Mouse (Mus musculus) liver, embryonic 13.5 days (tissue): Measurements from ENCODE around the gene Ntm. TPM values are rescaled to one million over a fixed set of nuclear protein-coding genes. Genes with fewer than 3 reads are reported as not detected.

Source experiments
- ATAC-seq: fragments of 200-750 bp; cut with Nextera tagmentation; 2 replicates; pipeline ENCODE4 v1.8.0; 2017; ENCODE audit warnings: low read depth, mild to moderate bottlenecking, moderate number of reproducible peaks, moderate library complexity
- DNase-seq: peaks from one replicate; pipeline ENCODE4 v3.0.0; 2022
- H3K27ac ChIP-seq: fragments of 300-500 bp; sonication (generic); 2 replicates; pipeline ENCODE4 v1.5.1; 2015; ENCODE audit warnings: moderate library complexity, mild to moderate bottlenecking, inconsistent platforms
- H3K27me3 ChIP-seq: fragments of 300-500 bp; sonication (generic); 2 replicates; pipeline ENCODE4 v1.6.1; 2015; ENCODE audit warnings: mild to moderate bottlenecking, inconsistent platforms
- H3K36me3 ChIP-seq: fragments of 300-500 bp; sonication (generic); 2 replicates; pipeline ENCODE4 v1.6.1; 2015; ENCODE audit warnings: mild to moderate bottlenecking, inconsistent platforms
- H3K4me1 ChIP-seq: fragments of 300-500 bp; sonication (generic); replicated peaks from 2 replicates; pipeline ENCODE4 v1.6.1; 2015; ENCODE audit warnings: inconsistent platforms
- H3K4me2 ChIP-seq: fragments of 300-500 bp; sonication (generic); 2 replicates; pipeline ENCODE4 v1.6.1; 2015; ENCODE audit warnings: inconsistent platforms, mild to moderate bottlenecking, moderate library complexity
- H3K4me3 ChIP-seq: fragments of 300-500 bp; sonication (generic); replicated peaks from 2 replicates; pipeline ENCODE4 v1.5.1; 2015; ENCODE audit warnings: mild to moderate bottlenecking, inconsistent platforms
- H3K9ac ChIP-seq: fragments of 300-500 bp; sonication (generic); 2 replicates; pipeline ENCODE4 v1.6.1; 2015; ENCODE audit warnings: mild to moderate bottlenecking, inconsistent platforms
- H3K9me3 ChIP-seq: fragments of 300-500 bp; sonication (generic); replicated peaks from 2 replicates; pipeline ENCODE4 v1.6.1; 2016; ENCODE audit warnings: inconsistent platforms
- WGBS: fragments of 180-500 bp; shearing (Covaris S2); methylation state at CpG from one replicate; pipeline ENCODE4 v1.1.7; 2015; ENCODE audit not compliant: insufficient replicate concordance; 5-methylcytosine and 5-hydroxymethylcytosine counted together
- polyA plus RNA-seq: library from polyadenylated mRNA; unstranded; fragments of >200 nt; fragmentation: Nextera tagmentation; extraction: Ambion mirVana; gene quantifications from 2 replicates; pipeline ENCODE4 v1.2.1, GENCODE M21; 2015

The Ntm gene
- polyA plus RNA-seq, 1 experiment from 2014 or later: 1.2 TPM

GRCm38 (mm10) chr9:29682224-29682623 is 280.7 kb downstream of the Ntm start:
- ATAC-seq (no peak), DNase-seq (no peak)
- H3K4me2 ChIP-seq: no peak overlapping the region
- H3K9me3 ChIP-seq: no peaks in the 10 kb centered on the region
- H3K4me1 ChIP-seq: no peaks in the 10 kb centered on the region
- H3K27me3 ChIP-seq: no peaks in the 10 kb centered on the region
- H3K4me3 ChIP-seq: no peak overlapping the region
- no peak overlapping the region for H3K9ac ChIP-seq
- H3K36me3 ChIP-seq: no peaks in the 10 kb centered on the region
- H3K27ac ChIP-seq: no peak overlapping the region
- WGBS: 64% methylated on average over 6 of the region's 6 CpGs

GRCm38 (mm10) chr9:29680677-29681076 is 282.3 kb downstream of the Ntm start:
- no peaks in the 10 kb centered on the region for H3K36me3 ChIP-seq
- H3K9me3 ChIP-seq: no peaks in the 10 kb centered on the region
- ATAC-seq: no peak
- no peak for DNase-seq
- H3K27me3 ChIP-seq: no peaks in the 10 kb centered on the region
- no peak overlapping the region for H3K4me3 ChIP-seq
- H3K27ac ChIP-seq: no peak overlapping the region
- H3K4me2 ChIP-seq: no peak overlapping the region
- WGBS: 10% methylated on average over 5 of the region's 5 CpGs
- H3K4me1 ChIP-seq: no peaks in the 10 kb centered on the region
- no peak overlapping the region for H3K9ac ChIP-seq

GRCm38 (mm10) chr9:29673911-29674310 is 289.0 kb downstream of the Ntm start:
- no peak overlapping the region for H3K4me2 ChIP-seq
- no peak overlapping the region for H3K4me3 ChIP-seq
- no peak for DNase-seq
- H3K27ac ChIP-seq: no peak overlapping the region
- ATAC-seq: no peak
- no peaks in the 10 kb centered on the region for H3K27me3 ChIP-seq
- no peak overlapping the region for H3K9ac ChIP-seq
- no peaks in the 10 kb centered on the region for H3K4me1 ChIP-seq
- H3K9me3 ChIP-seq: no peaks in the 10 kb centered on the region
- WGBS: 49% methylated on average over 8 of the region's 8 CpGs
- no peaks in the 10 kb centered on the region for H3K36me3 ChIP-seq

GRCm38 (mm10) chr9:29671861-29672260 is 291.1 kb downstream of the Ntm start:
- Histone ChIP-seq H3K4me3 (no peak overlapping the region), H3K4me1 (no peaks in the 10 kb centered on the region), H3K9me3 (no peaks in the 10 kb centered on the region), H3K9ac (no peak overlapping the region), H3K4me2 (no peak overlapping the region), H3K27ac (no peak overlapping the region), H3K36me3 (no peaks in the 10 kb centered on the region), H3K27me3 (no peaks in the 10 kb centered on the region)
- no peak for DNase-seq
- ATAC-seq: no peak
- 69% methylated on average over 6 of the region's 6 CpGs for WGBS

GRCm38 (mm10) chr9:29663286-29663685 is 299.7 kb downstream of the Ntm start:
- 66% methylated on average over 7 of the region's 7 CpGs for WGBS
- H3K27me3 ChIP-seq: no peaks in the 10 kb centered on the region
- ATAC-seq: no peak

GRCm38 (mm10) chr9:29661468-29662145 is 301.3 kb downstream of the Ntm start:
- ATAC-seq (no peak), DNase-seq (no peak)
- no peaks in the 10 kb centered on the region for H3K9me3 ChIP-seq
- no peak overlapping the region for H3K27ac ChIP-seq
- H3K4me2 ChIP-seq: no peak overlapping the region
- H3K27me3 ChIP-seq: no peaks in the 10 kb centered on the region
- H3K4me1 ChIP-seq: no peaks in the 10 kb centered on the region
- no peak overlapping the region for H3K4me3 ChIP-seq
- no peak overlapping the region for H3K9ac ChIP-seq
- H3K36me3 ChIP-seq: no peaks in the 10 kb centered on the region
- 10% methylated on average over 3 of the region's 3 CpGs for WGBS

More at GRCm38 (mm10) chr9:29663286-29663685, 299.7 kb downstream of the Ntm start:
- DNase-seq: no peak
- no peak overlapping the region for H3K4me3 ChIP-seq
- H3K27ac ChIP-seq: no peak overlapping the region
- no peaks in the 10 kb centered on the region for H3K9me3 ChIP-seq
- no peak overlapping the region for H3K4me2 ChIP-seq
- no peaks in the 10 kb centered on the region for H3K4me1 ChIP-seq
- no peaks in the 10 kb centered on the region for H3K36me3 ChIP-seq
- no peak overlapping the region for H3K9ac ChIP-seq

GRCm38 (mm10) chr9:29660059-29660613 is 302.8 kb downstream of the Ntm start:
- 53% methylated on average over 3 of the region's 3 CpGs for WGBS
- H3K4me3 ChIP-seq: no peak overlapping the region
- no peak overlapping the region for H3K27ac ChIP-seq
- no peaks in the 10 kb centered on the region for H3K4me1 ChIP-seq
- ATAC-seq (no peak), DNase-seq (no peak)
- no peaks in the 10 kb centered on the region for H3K27me3 ChIP-seq
- no peaks in the 10 kb centered on the region for H3K9me3 ChIP-seq
- no peaks in the 10 kb centered on the region for H3K36me3 ChIP-seq
- H3K9ac ChIP-seq: no peak overlapping the region
- no peak overlapping the region for H3K4me2 ChIP-seq

- DNase-seq: no peak
- Histone ChIP-seq H3K4me2 (no peak overlapping the region), H3K4me3 (no peak overlapping the region), H3K27me3 (no peaks in the 10 kb centered on the region), H3K9ac (no peak overlapping the region), H3K36me3 (no peaks in the 10 kb centered on the region), H3K4me1 (no peaks in the 10 kb centered on the region), H3K27ac (no peak overlapping the region), H3K9me3 (no peaks in the 10 kb centered on the region)
- 62% methylated on average over 7 of the region's 7 CpGs for WGBS
- no peak for ATAC-seq
Measured at GRCm38 (mm10) chr9:29657761-29658465, 305.0 kb downstream of the Ntm start.

GRCm38 (mm10) chr9:29654885-29655284 is 308.1 kb downstream of the Ntm start:
- Histone ChIP-seq H3K27me3 (no peaks in the 10 kb centered on the region), H3K36me3 (no peaks in the 10 kb centered on the region), H3K4me1 (no peaks in the 10 kb centered on the region), H3K27ac (no peak overlapping the region), H3K4me3 (no peak overlapping the region), H3K9ac (no peak overlapping the region), H3K9me3 (no peaks in the 10 kb centered on the region), H3K4me2 (no peak overlapping the region)
- DNase-seq (no peak), ATAC-seq (no peak)
- 8% methylated on average over 6 of the region's 6 CpGs for WGBS

GRCm38 (mm10) chr9:29653678-29654235 is 309.2 kb downstream of the Ntm start:
- ATAC-seq (no peak), DNase-seq (no peak)
- H3K4me2 ChIP-seq: no peak overlapping the region
- H3K4me1 ChIP-seq: no peaks in the 10 kb centered on the region
- H3K27ac ChIP-seq: no peak overlapping the region
- H3K36me3 ChIP-seq: no peaks in the 10 kb centered on the region
- H3K4me3 ChIP-seq: no peak overlapping the region
- H3K27me3 ChIP-seq: no peaks in the 10 kb centered on the region
- no peaks in the 10 kb centered on the region for H3K9me3 ChIP-seq
- no peak overlapping the region for H3K9ac ChIP-seq
- WGBS: 55% methylated on average over 14 of the region's 14 CpGs

- H3K4me3 ChIP-seq: no peak overlapping the region
- no peak overlapping the region for H3K27ac ChIP-seq
- no peak overlapping the region for H3K9ac ChIP-seq
- WGBS: 51% methylated on average over 7 of the region's 7 CpGs
- no peaks in the 10 kb centered on the region for H3K36me3 ChIP-seq
- DNase-seq (no peak), ATAC-seq (no peak)
- no peaks in the 10 kb centered on the region for H3K4me1 ChIP-seq
- H3K27me3 ChIP-seq: no peaks in the 10 kb centered on the region
- no peaks in the 10 kb centered on the region for H3K9me3 ChIP-seq
- H3K4me2 ChIP-seq: no peak overlapping the region
Measured at GRCm38 (mm10) chr9:29652854-29653253, 310.1 kb downstream of the Ntm start.
